Mouse (Mus musculus) intestine, embryonic 16.5 days (tissue): ENCODE measurements around the gene Tnfrsf22. TPM values are rescaled to one million over a fixed set of nuclear protein-coding genes. Genes with fewer than 3 reads are reported as not detected.
"Not testable (repeated sequence)": the region's sequence is repeated elsewhere in the genome, so short reads cannot be mapped to it uniquely, and the experiment has no call there.

Experiments
- ATAC-seq: fragments of 200-750 bp; cut with Nextera tagmentation; 2 replicates; pipeline ENCODE4 v1.8.0; 2017; ENCODE audit warnings: moderate TSS enrichment, moderate library complexity
- H3K27ac ChIP-seq: fragments of 300-500 bp; sonication (generic); 2 replicates; pipeline ENCODE4 v1.5.1; 2014; ENCODE audit warnings: mild to moderate bottlenecking, low read length
- H3K27me3 ChIP-seq: fragments of 300-500 bp; sonication (generic); replicated peaks from 2 replicates; pipeline ENCODE4 v1.6.1; 2014; ENCODE audit warnings: low read length, control low read depth, mixed read lengths; ENCODE audit not compliant: control insufficient read depth, insufficient read depth
- H3K36me3 ChIP-seq: fragments of 300-500 bp; sonication (generic); 2 replicates; pipeline ENCODE4 v1.6.1; 2014; ENCODE audit warnings: low read length, control low read depth; ENCODE audit not compliant: control insufficient read depth, insufficient read depth
- H3K4me1 ChIP-seq: fragments of 300-500 bp; sonication (generic); 2 replicates; pipeline ENCODE4 v1.6.1; 2014; ENCODE audit warnings: low read length, control low read depth, mixed read lengths; ENCODE audit not compliant: control insufficient read depth, insufficient read depth
- H3K4me2 ChIP-seq: fragments of 300-500 bp; sonication (generic); 2 replicates; pipeline ENCODE4 v1.6.1; 2014; ENCODE audit warnings: low read depth, low read length, control low read depth
- H3K4me3 ChIP-seq: fragments of 300-500 bp; sonication (generic); 2 replicates; pipeline ENCODE4 v1.5.1; 2014; ENCODE audit warnings: mild to moderate bottlenecking, low read length
- H3K9ac ChIP-seq: fragments of 300-500 bp; sonication (generic); 2 replicates; pipeline ENCODE4 v1.6.1; 2014; ENCODE audit warnings: low read depth, low read length
- H3K9me3 ChIP-seq: fragments of 300-500 bp; sonication (generic); 2 replicates; pipeline ENCODE4 v1.6.1; 2016; ENCODE audit warnings: low read length, control low read depth; ENCODE audit not compliant: control insufficient read depth
- WGBS: fragments of 180-500 bp; shearing (Covaris S2); extraction: QIAGEN DNeasy Blood & Tissue Kit; methylation state at CpG from one replicate; pipeline ENCODE4 v1.1.7; 2014; 5-methylcytosine and 5-hydroxymethylcytosine counted together
- polyA plus RNA-seq: library from polyadenylated mRNA; unstranded; fragments of >200 nt; fragmentation: Nextera tagmentation; extraction: Ambion mirVana; gene quantifications from 2 replicates; pipeline ENCODE4 v1.2.1, GENCODE M21; 2015

The Tnfrsf22 gene
- 3.4 and 4.5 TPM in 2 replicates for polyA plus RNA-seq

DNA sequence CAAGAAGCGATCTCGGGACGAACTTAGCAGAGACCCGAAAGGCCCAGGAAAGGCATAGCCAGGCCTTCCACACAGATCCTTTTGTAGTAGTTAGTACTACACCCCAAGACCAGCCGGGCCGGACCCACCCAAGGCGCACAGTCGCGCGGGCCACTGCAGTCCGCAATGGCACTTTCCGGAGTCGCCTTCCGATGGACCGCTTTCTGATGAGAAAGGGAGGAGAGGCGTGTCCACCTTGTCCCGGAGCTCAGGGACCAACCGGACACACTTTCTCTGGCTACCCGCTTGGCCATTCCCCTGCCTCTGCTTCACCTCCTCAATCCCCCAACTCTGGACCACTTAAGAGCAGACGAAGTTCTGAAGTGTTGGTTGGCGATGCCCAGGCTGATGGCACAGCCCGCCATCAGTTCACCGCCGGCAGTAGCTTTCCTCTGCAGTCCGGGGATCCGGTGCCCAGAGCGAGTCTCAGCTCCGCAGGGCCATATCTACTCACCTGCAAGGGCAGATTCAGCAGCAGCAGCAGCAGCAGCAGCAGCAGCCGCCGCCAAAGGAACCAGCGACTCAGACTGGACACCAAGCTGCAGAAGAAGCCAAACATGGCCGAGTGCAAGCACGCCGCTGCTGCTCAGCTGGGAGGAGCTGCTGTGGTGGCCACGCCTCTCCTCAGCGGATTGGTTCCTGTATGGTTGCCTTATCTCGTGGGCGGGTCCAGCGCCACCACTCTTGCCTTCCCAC is at the start of gene Tnfrsf22:
TSS of gene Tnfrsf22 (minus strand) at position 628 of the 735 bp plus-strand sequence.
- no peak within 1 kb of the TSS for H3K27ac ChIP-seq
- WGBS = 4% methylated on average over 39 of the region's 39 CpGs
- H3K4me3 ChIP-seq = peak within 1 kb of the TSS; percentile 58
- no peaks in the 10 kb centered on the region for H3K4me1 ChIP-seq
- H3K4me2 ChIP-seq = peak within 1 kb of the TSS; percentile 79
- peak within 1 kb of the TSS; percentile 66 for H3K9ac ChIP-seq
- no peaks in the 10 kb centered on the region for H3K27me3 ChIP-seq
- peak; percentile 99 for ATAC-seq
- no peaks in the 10 kb centered on the region; the same call in 1 of the 2 replicates for H3K9me3 ChIP-seq
- H3K36me3 ChIP-seq = no peaks in the 10 kb centered on the region

GRCm38 (mm10) chr7:143696140-143696539 is 46.7 kb upstream of the Tnfrsf22 start:
- peaks cover 8% of the 10 kb centered on the region for H3K36me3 ChIP-seq
- H3K9ac ChIP-seq = no peak overlapping the region
- no peak overlapping the region for H3K27ac ChIP-seq
- H3K27me3 ChIP-seq = no peaks in the 10 kb centered on the region
- H3K4me2 ChIP-seq = no peak overlapping the region
- no peak overlapping the region for H3K4me3 ChIP-seq
- 67% methylated on average over 2 of the region's 2 CpGs for WGBS
- ATAC-seq = no peak
- no peaks in the 10 kb centered on the region for H3K9me3 ChIP-seq
- no peaks in the 10 kb centered on the region for H3K4me1 ChIP-seq

DNA sequence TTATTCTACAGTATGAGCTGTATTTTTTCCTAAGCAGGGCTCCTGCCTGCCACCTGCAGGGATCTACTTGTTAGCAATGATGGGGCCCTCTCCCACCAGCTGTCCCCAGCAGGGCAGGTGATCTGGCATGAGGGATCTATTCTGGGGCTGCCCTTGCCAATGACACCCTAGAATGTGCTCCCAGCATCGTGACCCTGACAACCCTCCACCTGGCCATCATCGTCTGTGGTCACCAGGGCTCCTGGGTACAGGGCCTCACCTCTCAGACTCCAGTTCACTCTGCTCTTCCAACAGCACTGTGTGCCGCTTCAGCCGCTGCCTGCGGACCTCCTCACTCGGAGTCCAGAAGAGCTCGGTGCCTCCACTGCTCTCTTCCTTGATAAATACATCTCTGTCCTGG is 45.1 kb upstream of the Tnfrsf22 start:
- Histone ChIP-seq H3K9ac (no peak overlapping the region), H3K9me3 (no peaks in the 10 kb centered on the region), H3K27ac (no peak overlapping the region), H3K4me2 (no peak overlapping the region), H3K4me1 (no peaks in the 10 kb centered on the region), H3K4me3 (no peak overlapping the region), H3K36me3 (peaks cover 11% of the 10 kb centered on the region), H3K27me3 (no peaks in the 10 kb centered on the region)
- no peak for ATAC-seq
- WGBS = 94% methylated on average over 7 of the region's 7 CpGs

- Histone ChIP-seq H3K4me2 (no peak overlapping the region), H3K27ac (no peak overlapping the region), H3K36me3 (peaks cover 20% of the 10 kb centered on the region), H3K4me1 (no peaks in the 10 kb centered on the region), H3K4me3 (no peak overlapping the region), H3K27me3 (no peaks in the 10 kb centered on the region), H3K9ac (no peak overlapping the region), H3K9me3 (no peaks in the 10 kb centered on the region)
- ATAC-seq = no peak
- 89% methylated on average over 12 of the region's 12 CpGs for WGBS
Measured at GRCm38 (mm10) chr7:143692746-143693510, 43.5 kb upstream of the Tnfrsf22 start.

DNA sequence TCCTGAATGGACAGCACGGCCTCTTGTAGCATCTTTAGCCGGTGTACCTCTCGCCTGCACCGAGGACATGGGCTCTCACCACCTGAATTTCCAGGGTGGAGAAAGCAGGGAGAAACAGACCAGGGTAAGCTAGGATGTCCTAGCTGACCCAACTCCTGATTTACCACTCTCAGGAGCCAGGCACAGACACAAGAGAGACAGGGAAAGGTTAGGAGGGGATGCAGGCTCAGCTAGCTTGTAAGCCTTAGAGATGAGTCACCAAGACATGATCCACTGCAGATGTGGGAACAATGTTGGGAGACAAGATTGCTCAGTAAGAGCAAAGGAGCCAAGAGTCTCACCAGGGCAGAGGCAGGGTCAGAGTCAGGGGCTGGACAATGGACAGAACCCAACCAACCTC is 42.4 kb upstream of the Tnfrsf22 start:
- no peak overlapping the region for H3K27ac ChIP-seq
- peaks cover 16% of the 10 kb centered on the region for H3K36me3 ChIP-seq
- H3K4me3 ChIP-seq = no peak overlapping the region
- H3K4me2 ChIP-seq = no peak overlapping the region
- H3K9me3 ChIP-seq = no peaks in the 10 kb centered on the region
- H3K4me1 ChIP-seq = no peaks in the 10 kb centered on the region
- no peaks in the 10 kb centered on the region for H3K27me3 ChIP-seq
- WGBS = 93% methylated on average over 4 of the region's 4 CpGs
- H3K9ac ChIP-seq = no peak overlapping the region
- no peak for ATAC-seq

GRCm38 (mm10) chr7:143691181-143691580 is 41.7 kb upstream of the Tnfrsf22 start:
- H3K36me3 ChIP-seq = peaks cover 16% of the 10 kb centered on the region

GRCm38 (mm10) chr7:143689946-143690345 is 40.5 kb upstream of the Tnfrsf22 start:
- Histone ChIP-seq H3K4me3 (no peak overlapping the region), H3K9me3 (no peaks in the 10 kb centered on the region), H3K36me3 (peaks cover 16% of the 10 kb centered on the region), H3K27me3 (no peaks in the 10 kb centered on the region), H3K9ac (no peak overlapping the region), H3K4me1 (no peaks in the 10 kb centered on the region), H3K4me2 (no peak overlapping the region), H3K27ac (no peak overlapping the region)
- 60% methylated on average over 4 of the region's 4 CpGs for WGBS
- no peak for ATAC-seq

More at GRCm38 (mm10) chr7:143691181-143691580, 41.7 kb upstream of the Tnfrsf22 start:
- H3K4me1 ChIP-seq = no peaks in the 10 kb centered on the region
- no peak overlapping the region for H3K4me3 ChIP-seq
- ATAC-seq = no peak
- H3K4me2 ChIP-seq = no peak overlapping the region
- H3K9me3 ChIP-seq = no peaks in the 10 kb centered on the region
- H3K27ac ChIP-seq = no peak overlapping the region
- H3K27me3 ChIP-seq = no peaks in the 10 kb centered on the region
- WGBS = 89% methylated on average over 5 of the region's 5 CpGs
- no peak overlapping the region for H3K9ac ChIP-seq

GRCm38 (mm10) chr7:143689481-143689880 is 40.0 kb upstream of the Tnfrsf22 start:
- H3K9ac ChIP-seq = no peak overlapping the region
- H3K4me2 ChIP-seq = no peak overlapping the region
- H3K4me1 ChIP-seq = no peaks in the 10 kb centered on the region
- no peaks in the 10 kb centered on the region for H3K9me3 ChIP-seq
- WGBS = 74% methylated on average over 7 of the region's 7 CpGs
- no peak overlapping the region for H3K4me3 ChIP-seq
- H3K27me3 ChIP-seq = no peaks in the 10 kb centered on the region
- peaks cover 16% of the 10 kb centered on the region for H3K36me3 ChIP-seq
- ATAC-seq = no peak
- H3K27ac ChIP-seq = no peak overlapping the region

GRCm38 (mm10) chr7:143686676-143687075 is 37.2 kb upstream of the Tnfrsf22 start:
- not testable (repeated sequence) for H3K9me3 ChIP-seq, H3K27me3 ChIP-seq, H3K4me2 ChIP-seq, H3K27ac ChIP-seq, H3K4me3 ChIP-seq, ATAC-seq, H3K4me1 ChIP-seq, H3K9ac ChIP-seq
- WGBS = 80% methylated on average over 3 of the region's 3 CpGs
- peaks cover 12% of the 10 kb centered on the region; the same call in 1 of the 2 replicates for H3K36me3 ChIP-seq
